Mouse (Mus musculus) kidney, embryonic 14.5 days (tissue): ENCODE results near the gene Cdca7l. TPM values are rescaled to one million over a fixed set of nuclear protein-coding genes. Genes with fewer than 3 reads are reported as not detected.
"Not testable (repeated sequence)": the region's sequence is repeated elsewhere in the genome, so short reads cannot be mapped to it uniquely, and the experiment has no call there.

ENCODE experiments used
- ATAC-seq: fragments of 200-750 bp; cut with Nextera tagmentation; 2 replicates; pipeline ENCODE4 v1.8.0; 2017; ENCODE audit warnings: moderate number of reproducible peaks, mild to moderate bottlenecking, moderate TSS enrichment, moderate library complexity; ENCODE audit not compliant: low FRiP score, low TSS enrichment
- H3K27ac ChIP-seq: fragments of 300-500 bp; sonication (generic); 2 replicates; pipeline ENCODE4 v1.5.1; 2014; ENCODE audit warnings: low read depth, mild to moderate bottlenecking, low read length, moderate library complexity, mixed read lengths
- H3K27me3 ChIP-seq: fragments of 300-500 bp; sonication (generic); 2 replicates; pipeline ENCODE4 v1.6.1; 2014; ENCODE audit warnings: mild to moderate bottlenecking, low read length; ENCODE audit not compliant: control insufficient read depth, insufficient read depth
- H3K36me3 ChIP-seq: fragments of 300-500 bp; sonication (generic); 2 replicates; pipeline ENCODE4 v1.6.1; 2014; ENCODE audit warnings: low read length, mixed read lengths; ENCODE audit not compliant: control insufficient read depth, insufficient read depth
- H3K4me1 ChIP-seq: fragments of 300-500 bp; sonication (generic); 2 replicates; pipeline ENCODE4 v1.6.1; 2014; ENCODE audit warnings: low read length, mixed read lengths; ENCODE audit not compliant: control insufficient read depth, insufficient read depth
- H3K4me2 ChIP-seq: fragments of 300-500 bp; sonication (generic); replicated peaks from 2 replicates; pipeline ENCODE4 v1.6.1; 2014; ENCODE audit warnings: low read depth, mild to moderate bottlenecking, low read length
- H3K4me3 ChIP-seq: fragments of 300-500 bp; sonication (generic); 2 replicates; pipeline ENCODE4 v1.5.1; 2014; ENCODE audit warnings: mild to moderate bottlenecking, low read length
- H3K9ac ChIP-seq: fragments of 300-500 bp; sonication (generic); 2 replicates; pipeline ENCODE4 v1.6.1; 2014; ENCODE audit warnings: low read depth, mild to moderate bottlenecking, low read length, moderate library complexity
- H3K9me3 ChIP-seq: fragments of 300-500 bp; sonication (generic); 2 replicates; pipeline ENCODE4 v1.6.1; 2016; ENCODE audit warnings: low read length; ENCODE audit not compliant: control insufficient read depth
- WGBS: fragments of 180-500 bp; shearing (Covaris S2); extraction: QIAGEN DNeasy Blood & Tissue Kit; methylation state at CpG from one replicate; pipeline ENCODE4 v1.1.7; 2014; 5-methylcytosine and 5-hydroxymethylcytosine counted together
- polyA plus RNA-seq: library from polyadenylated mRNA; unstranded; fragments of >200 nt; fragmentation: Nextera tagmentation; extraction: Ambion mirVana; gene quantifications from 2 replicates; pipeline ENCODE4 v1.2.1, GENCODE M21; 2014

Gene Cdca7l
- polyA plus RNA-seq, 1 experiment from 2014 or later = 69.9 TPM

DNA sequence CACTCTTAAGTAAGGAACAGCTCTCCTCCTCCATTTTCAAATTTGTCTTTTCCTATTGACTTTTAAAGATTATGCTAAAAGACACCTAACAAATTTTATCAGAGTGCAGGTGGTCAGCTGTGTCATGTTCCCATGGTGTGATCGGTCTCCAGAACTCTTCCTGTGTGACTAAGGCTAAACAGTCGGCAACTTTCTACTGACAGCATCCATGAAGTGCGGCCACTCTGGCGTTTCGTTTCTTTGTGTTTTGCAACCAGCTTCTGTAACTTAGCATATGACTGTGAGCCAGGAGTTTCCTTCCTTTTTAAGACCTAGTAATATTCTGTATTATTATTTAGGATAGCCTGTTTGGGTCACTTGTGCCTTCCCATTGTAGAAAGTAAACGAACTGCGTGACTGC is 56.8 kb downstream of the Cdca7l start:
- Histone ChIP-seq H3K9me3 (no peaks in the 10 kb centered on the region), H3K4me1 (no peaks in the 10 kb centered on the region), H3K36me3 (no peaks in the 10 kb centered on the region), H3K4me2 (no peak overlapping the region), H3K27me3 (no peaks in the 10 kb centered on the region), H3K9ac (no peak overlapping the region), H3K27ac (no peak overlapping the region), H3K4me3 (no peak overlapping the region)
- ATAC-seq = no peak
- WGBS = 75% methylated on average over 7 of the region's 7 CpGs

DNA sequence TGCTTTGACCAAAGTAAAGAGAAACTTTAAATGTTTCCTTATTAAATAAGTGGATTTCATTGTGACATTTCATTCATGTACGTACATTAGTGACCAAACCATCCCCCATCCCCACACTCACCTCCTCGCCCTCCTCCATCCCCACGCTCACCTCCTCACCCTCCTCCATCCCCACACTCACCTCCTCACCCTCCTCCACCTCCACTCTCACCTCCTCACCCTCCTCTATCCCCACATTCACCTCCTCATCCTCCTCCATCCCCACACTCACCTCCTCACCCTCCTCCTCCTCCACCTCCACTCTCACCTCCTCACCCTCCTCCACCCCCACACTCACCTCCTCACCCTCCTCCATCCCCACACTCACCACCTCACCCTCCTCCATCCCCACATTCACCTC is 57.2 kb downstream of the Cdca7l start:
- ATAC-seq = no peak
- Histone ChIP-seq H3K36me3 (no peaks in the 10 kb centered on the region; the same call in 1 of the 2 replicates), H3K4me3 (no peak overlapping the region), H3K27ac (no peak overlapping the region), H3K4me2 (no peak overlapping the region), H3K9ac (no peak overlapping the region), H3K4me1 (no peaks in the 10 kb centered on the region), H3K27me3 (no peaks in the 10 kb centered on the region), H3K9me3 (no peaks in the 10 kb centered on the region)
- WGBS = 62% methylated on average over 3 of the region's 3 CpGs

DNA sequence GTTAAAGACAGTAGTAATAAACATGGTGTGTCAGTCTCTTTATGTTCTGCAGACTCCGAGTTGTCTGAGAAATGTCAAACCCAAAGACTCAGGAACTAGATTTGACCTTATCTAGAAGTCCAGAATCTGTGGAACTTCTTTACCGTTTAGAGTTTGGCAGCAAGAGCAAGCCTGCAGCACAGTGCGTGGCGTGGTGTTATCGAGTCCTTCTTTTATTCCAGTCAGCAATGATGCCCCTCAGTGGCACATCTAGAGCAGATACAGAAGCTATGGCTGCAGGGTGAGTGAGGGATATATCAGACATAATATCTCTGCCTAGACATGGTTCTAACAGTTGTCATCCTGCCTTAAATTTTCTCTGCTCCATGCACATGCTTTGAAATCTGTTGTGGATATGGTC is 58.6 kb downstream of the Cdca7l start:
- Histone ChIP-seq H3K4me2 (no peak overlapping the region), H3K4me3 (no peak overlapping the region), H3K4me1 (no peaks in the 10 kb centered on the region), H3K9ac (no peak overlapping the region), H3K36me3 (no peaks in the 10 kb centered on the region; the same call in 1 of the 2 replicates), H3K9me3 (no peaks in the 10 kb centered on the region), H3K27me3 (no peaks in the 10 kb centered on the region), H3K27ac (no peak overlapping the region)
- no peak for ATAC-seq
- WGBS = 88% methylated on average over 5 of the region's 5 CpGs

DNA sequence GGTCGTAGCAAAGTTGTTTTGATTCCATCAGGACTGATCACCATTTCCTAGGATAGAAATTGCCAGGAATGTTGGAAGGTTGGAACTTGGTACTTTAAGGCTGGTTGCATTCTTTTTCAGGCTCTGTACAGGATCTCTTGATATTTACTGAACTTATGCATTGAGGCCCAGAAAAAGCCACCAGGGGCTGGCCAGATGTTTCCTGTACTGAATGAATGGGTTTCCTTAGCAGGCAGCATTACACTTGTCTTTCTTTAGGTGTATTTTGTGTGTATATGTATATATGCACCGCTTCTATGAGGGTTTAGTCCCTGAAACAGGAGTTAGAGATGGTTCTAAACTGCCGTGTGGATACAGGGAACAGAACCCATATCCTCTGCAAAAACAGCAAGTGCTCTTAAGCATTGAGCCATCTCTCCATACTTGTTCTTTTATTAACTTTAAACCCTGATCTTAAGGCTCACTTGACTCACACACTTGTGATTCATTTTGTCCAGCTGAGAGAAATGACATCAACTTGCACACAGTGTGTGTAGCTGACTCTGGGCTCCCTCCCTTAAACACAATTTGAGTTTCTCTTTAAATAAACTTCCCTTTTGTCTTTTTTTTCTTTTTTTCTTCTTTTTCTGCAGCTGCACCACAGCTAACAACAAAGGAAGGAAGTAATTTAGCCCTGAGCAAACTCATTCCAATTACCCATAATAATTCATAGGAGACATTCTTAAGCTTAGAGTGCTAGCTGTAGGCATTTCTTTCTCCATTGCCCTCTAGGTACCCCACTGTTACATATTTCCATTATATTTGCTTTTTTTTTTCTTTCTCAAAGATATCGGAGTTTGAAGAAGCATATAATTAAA is 63.8 kb downstream of the Cdca7l start:
- H3K27ac ChIP-seq = 0 out of 2 replicates have a peak overlapping the region, but pooled peaks have one; percentile 4
- H3K27me3 ChIP-seq = no peaks in the 10 kb centered on the region
- H3K9ac ChIP-seq = no peak overlapping the region
- H3K4me1 ChIP-seq = no peaks in the 10 kb centered on the region
- no peaks in the 10 kb centered on the region for H3K9me3 ChIP-seq
- 80% methylated on average over 4 of the region's 4 CpGs for WGBS
- H3K4me2 ChIP-seq = no peak overlapping the region
- no peak for ATAC-seq
- no peak overlapping the region for H3K4me3 ChIP-seq
- peaks cover 24% of the 10 kb centered on the region; the same call in 1 of the 2 replicates for H3K36me3 ChIP-seq

DNA sequence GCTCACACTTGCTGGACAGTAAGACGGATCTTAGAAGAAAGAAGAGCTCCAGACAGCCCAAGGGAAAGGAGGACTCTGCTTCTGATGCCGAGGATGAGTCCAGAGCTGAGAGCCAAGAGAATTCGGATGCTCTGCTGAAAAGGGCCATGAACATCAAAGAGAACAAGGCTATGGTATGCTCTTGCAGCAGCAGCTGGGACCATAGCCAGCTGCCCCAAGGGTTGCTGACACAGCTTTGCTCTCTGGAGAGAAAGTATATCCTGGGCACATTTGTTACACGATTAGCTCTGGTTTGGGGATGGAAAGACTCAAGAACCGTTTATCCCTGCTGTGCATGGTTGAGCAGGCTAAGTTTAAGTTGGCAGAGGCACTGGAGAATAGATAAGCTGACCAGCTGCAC is 68.2 kb downstream of the Cdca7l start:
- Histone ChIP-seq H3K4me2 (no peak overlapping the region), H3K4me1 (no peaks in the 10 kb centered on the region), H3K36me3 (peaks cover 57% of the 10 kb centered on the region), H3K9ac (no peak overlapping the region), H3K9me3 (no peaks in the 10 kb centered on the region), H3K27me3 (no peaks in the 10 kb centered on the region), H3K27ac (no peak overlapping the region), H3K4me3 (no peak overlapping the region)
- 81% methylated on average over 5 of the region's 5 CpGs for WGBS
- ATAC-seq = no peak

DNA sequence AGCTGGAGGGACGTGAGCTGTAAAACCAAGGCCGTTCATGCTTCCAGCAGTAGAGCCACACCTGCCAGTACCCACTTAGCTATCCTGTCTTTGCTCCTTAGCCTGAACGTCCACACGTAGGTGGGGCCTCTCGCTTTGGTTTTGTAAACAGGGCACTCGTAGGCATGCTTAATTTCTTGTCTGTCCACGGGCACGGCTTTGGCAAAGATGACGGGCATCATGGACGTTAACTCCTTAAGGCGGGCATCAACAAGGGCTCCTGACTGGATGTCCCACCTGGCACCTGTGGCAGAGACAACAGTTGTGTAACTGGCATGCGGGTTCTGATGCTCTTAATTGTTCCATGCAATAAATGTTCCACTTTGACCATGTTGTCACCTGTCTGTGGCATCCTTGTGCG is 74.3 kb downstream of the Cdca7l start:
- Histone ChIP-seq H3K9me3 (no peaks in the 10 kb centered on the region), H3K27me3 (no peaks in the 10 kb centered on the region), H3K4me1 (no peaks in the 10 kb centered on the region), H3K27ac (no peak overlapping the region), H3K4me3 (no peak overlapping the region), H3K36me3 (peaks cover 54% of the 10 kb centered on the region), H3K9ac (no peak overlapping the region), H3K4me2 (no peak overlapping the region)
- ATAC-seq = no peak
- 96% methylated on average over 13 of the region's 13 CpGs for whole genome bisulfite sequencing

DNA sequence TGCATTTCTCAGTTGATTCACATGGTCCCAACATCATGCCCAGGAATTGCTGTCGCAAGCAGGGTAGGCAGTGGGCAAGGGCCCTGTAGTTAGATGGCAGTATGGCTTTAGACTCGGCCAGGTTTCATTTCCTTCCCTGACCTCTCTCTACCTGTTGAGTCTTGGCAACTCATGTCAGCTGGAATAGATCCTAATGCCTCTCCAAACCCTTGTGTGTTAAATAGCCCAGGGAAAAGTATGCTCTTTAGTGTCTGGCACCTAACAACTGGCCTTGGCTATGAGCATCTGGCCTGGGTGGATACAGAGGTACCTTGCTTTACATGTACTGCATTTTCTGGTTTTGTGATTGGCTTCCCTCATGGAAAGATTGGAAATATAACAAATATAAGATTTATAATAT is 80.5 kb downstream of the Cdca7l start:
- H3K36me3 ChIP-seq = peaks cover 6% of the 10 kb centered on the region; the same call in 1 of the 2 replicates
- no peaks in the 10 kb centered on the region for H3K9me3 ChIP-seq
- no peak overlapping the region for H3K27ac ChIP-seq
- no peak overlapping the region for H3K9ac ChIP-seq
- H3K4me2 ChIP-seq = no peak overlapping the region
- no peaks in the 10 kb centered on the region for H3K27me3 ChIP-seq
- WGBS = 97% methylated on average over 2 of the region's 2 CpGs
- ATAC-seq = no peak
- no peaks in the 10 kb centered on the region for H3K4me1 ChIP-seq
- no peak overlapping the region for H3K4me3 ChIP-seq

DNA sequence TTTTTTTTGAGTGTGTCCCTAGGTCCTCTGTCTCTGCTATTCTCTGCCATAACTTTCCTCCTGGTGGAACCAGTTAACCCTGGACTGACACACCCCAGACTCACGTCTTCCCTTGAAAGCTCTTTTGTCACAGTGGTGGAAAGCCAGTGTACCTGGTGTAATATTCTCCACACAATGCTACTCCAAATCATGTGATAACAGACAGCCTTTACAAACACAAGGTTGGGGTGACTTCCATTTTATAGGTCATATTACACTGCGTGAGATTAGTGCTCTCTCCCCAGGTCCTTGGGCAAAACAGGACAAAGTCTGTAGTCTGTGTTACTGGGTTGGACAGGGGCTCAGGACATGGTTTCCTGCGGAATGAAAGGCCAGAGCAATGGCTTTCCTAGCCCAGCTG is 83.3 kb downstream of the Cdca7l start:
- Histone ChIP-seq H3K4me1 (no peaks in the 10 kb centered on the region), H3K36me3 (no peaks in the 10 kb centered on the region), H3K9ac (no peak overlapping the region), H3K27ac (no peak overlapping the region), H3K4me3 (no peak overlapping the region), H3K9me3 (no peaks in the 10 kb centered on the region), H3K4me2 (no peak overlapping the region), H3K27me3 (no peaks in the 10 kb centered on the region)
- ATAC-seq = no peak
- 71% methylated on average over 3 of the region's 3 CpGs for WGBS

DNA sequence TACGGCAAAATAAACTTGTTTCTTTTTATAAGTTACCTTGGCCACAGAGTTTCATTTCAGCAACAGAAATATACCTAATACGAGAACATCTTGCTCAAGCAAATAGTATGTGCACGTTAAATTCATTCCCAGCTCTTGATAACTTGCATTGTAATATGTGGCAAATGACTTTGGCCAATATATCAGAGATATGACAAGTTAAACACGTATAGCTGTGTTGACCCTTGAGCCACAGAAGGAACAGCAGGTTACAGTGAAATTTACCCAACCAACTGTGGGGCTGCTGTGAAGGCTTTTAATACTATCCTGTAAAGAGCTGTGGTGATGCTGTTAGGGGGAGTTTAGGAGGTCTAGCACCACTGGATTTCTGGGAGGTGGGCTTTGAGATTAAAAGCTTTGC is 96.7 kb downstream of the Cdca7l start:
- H3K9ac ChIP-seq, H3K4me2 ChIP-seq, H3K27me3 ChIP-seq, ATAC-seq, H3K36me3 ChIP-seq, H3K4me3 ChIP-seq, H3K27ac ChIP-seq, H3K4me1 ChIP-seq, H3K9me3 ChIP-seq: not testable (repeated sequence)
- no CpG with 5 or more reads among the region's 4 CpGs for WGBS
